Mouse (Mus musculus) lung, postnatal 0 days (tissue): ENCODE data around the gene Pdlim5.

Experiments used
- CTCF ChIP-seq: IDR thresholded peaks from 2 replicates; pipeline ENCODE4 v1.5.1; 2016; ENCODE audit warnings: antibody characterized with exemption, mild to moderate bottlenecking
- EP300 ChIP-seq: IDR thresholded peaks from 2 replicates; pipeline ENCODE4 v1.6.1; 2016; ENCODE audit warnings: antibody characterized with exemption, mild to moderate bottlenecking, control low read depth

- TF ChIP-seq CTCF (no peak), EP300 (no peak)
Measured at GRCm38 (mm10) chr3:142345235-142346125, 50.0 kb downstream of the Pdlim5 start.
